Mouse (Mus musculus) heart, postnatal 14 days (tissue): Measurements from ENCODE around the gene Gid4. TPM values are rescaled to one million over a fixed set of nuclear protein-coding genes. Genes with fewer than 3 reads are reported as not detected.

Experiments used
- DNase-seq, 2 experiments: peaks; one replicate each; pipeline ENCODE4 v3.0.0; 2021 to 2022
- intact Hi-C: fragments of 180-260 bp; cut with DNase I; formaldehyde crosslinking; loops from one replicate; pipeline ENCODE4 v1.15.1; 2025
- total RNA-seq, 2 experiments: library from RNA; stranded (reverse); gene quantifications; 2 replicates each; pipeline ENCODE4 v1.2.3; 2021

Gene Gid4
- total RNA-seq, 2 experiments from 2014 or later = 34.4 to 35.7 TPM

DNA sequence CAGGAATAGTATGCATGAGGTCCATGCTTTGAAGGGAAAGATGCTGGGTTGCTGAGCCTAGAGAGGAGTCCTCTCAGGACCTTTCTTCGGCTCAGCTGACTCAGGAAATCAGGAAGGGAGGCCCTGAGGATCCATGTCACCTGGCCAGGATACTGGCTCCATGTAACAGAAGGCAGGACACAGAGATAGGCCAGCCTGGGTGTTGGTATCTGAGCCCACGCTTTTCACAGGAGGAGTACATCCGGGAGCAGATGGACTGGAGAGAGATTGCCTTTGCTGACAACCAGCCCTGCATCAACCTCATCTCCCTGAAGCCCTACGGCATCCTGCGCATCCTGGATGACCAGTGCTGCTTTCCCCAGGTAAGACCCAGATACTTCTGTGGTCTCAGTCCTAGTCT lies 75.8 kb downstream of the Gid4 start:
- DNase-seq = no peak
- intact Hi-C loops = no loop called here

DNA sequence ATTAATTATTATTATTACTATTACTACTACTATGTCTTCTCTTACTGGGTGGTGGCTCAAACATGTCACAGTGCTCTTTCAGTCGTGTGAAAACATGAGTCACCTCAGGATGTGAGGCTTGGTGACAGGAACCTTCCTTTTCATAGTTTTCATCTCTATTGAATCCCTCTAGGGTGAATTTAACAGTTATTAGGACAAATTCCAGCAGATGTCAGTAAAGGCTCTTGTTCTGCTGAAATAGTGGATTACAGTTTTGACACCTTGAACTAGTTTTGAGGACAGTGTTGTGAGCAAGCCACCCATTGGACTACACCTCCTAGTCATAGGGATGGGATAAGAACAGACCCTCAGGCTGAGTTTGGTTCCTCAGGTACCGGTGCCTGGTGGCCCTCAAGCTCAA lies 78.7 kb downstream of the Gid4 start:
- no peak for DNase-seq
- intact Hi-C loops = no loop called here

Other genes with a start within 250 kb of the Gid4 start
- gene Srebf1, start 194.6 kb upstream of the Gid4 start, total RNA-seq = 10 to 100 TPM; 29.0 to 32.0 TPM
- 10 to 100 TPM; 93.3 to 93.7 TPM for gene Tom1l2, start 64.2 kb upstream of the Gid4 start, total RNA-seq
- 1 to 10 TPM; 2.0 to 3.2 TPM for gene Drc3, start 63.8 kb upstream of the Gid4 start, total RNA-seq
- gene Atpaf2, start 1.3 kb downstream of the Gid4 start, total RNA-seq = 10 to 100 TPM; 41.4 to 47.0 TPM
- 10 to 100 TPM; 31.1 to 34.1 TPM for gene Drg2, start 37.4 kb downstream of the Gid4 start, total RNA-seq
- under 1 TPM; 0.12 to 0.14 TPM for gene Myo15, start 52.2 kb downstream of the Gid4 start, total RNA-seq
- gene Alkbh5, start 119.2 kb downstream of the Gid4 start, total RNA-seq = 10 to 100 TPM; 72.5 to 74.1 TPM